Mouse (Mus musculus) bone marrow macrophage, adult 2 months (primary cell): ENCODE results near the gene Ube3b.

Experiments
- CTCF ChIP-seq: IDR thresholded peaks from 2 replicates; pipeline ENCODE4 v1.5.1; 2012; ENCODE audit warnings: low read depth, mild to moderate bottlenecking, low read length, moderate library complexity
- POLR2A ChIP-seq: IDR thresholded peaks from 2 replicates; pipeline ENCODE4 v1.6.1; 2012; ENCODE audit warnings: mild to moderate bottlenecking, low read depth, low read length, borderline replicate concordance

- no peak for TF ChIP-seq CTCF
- TF ChIP-seq POLR2A: no peak
These were observed 15.2 kb upstream of the Ube3b start for GRCm38 (mm10) chr5:114365043-114365752.
